Comparison of ENCODE assay signal across 9 mouse cellular contexts in genomic region chr10:79857894-79858293, GRCm38 (mm10). TPM values are rescaled to one million over a fixed set of nuclear protein-coding genes. Genes with fewer than 3 reads are reported as not detected.
DNase-seq lines count a peak whose midpoint lies in the region; ATAC-seq and TF ChIP-seq lines count a peak whose summit lies in the region.
"Had no signal": no experiment of that assay in that cellular context is flagged by ENCODE, and none has a peak within 500 bp of the region (broad histone marks: within the 10 kb centered on the region; RNA-seq: fewer than 3 reads in every experiment).

No protein-coding gene starts in this region.

- no peak for DNase-seq in neural tube, embryonic 11.5 days (ENCODE audit: low spot score)
- DNase-seq in neural tube, embryonic 10.5 days (ENCODE audit: extremely low spot score, low spot score): no peak
- no peak for DNase-seq in liver, embryonic 14.5 days (ENCODE audit: low read depth in 3 of 3, low spot score in 3 of 3)
- DNase-seq in ovary, postnatal 36 days (ENCODE audit: low spot score): no peak
- DNase-seq in adrenal gland, postnatal 14 days: no peak

- H3K27me3 ChIP-seq in erythroblast, embryonic 14.5 days (ENCODE audit: control insufficient read depth): no peaks in the 10 kb centered on the region; the same call in 1 of the 2 replicates
- H3K27me3 ChIP-seq in neural tube, embryonic 11.5 days (ENCODE audit: control insufficient read depth, insufficient read depth, low read length): no peaks in the 10 kb centered on the region
- H3K27me3 ChIP-seq in liver, embryonic 14.5 days (ENCODE audit: control insufficient read depth, insufficient read depth, low read length): no peaks in the 10 kb centered on the region

- peaks cover 59% of the 10 kb centered on the region for H3K4me1 ChIP-seq in erythroblast, embryonic 14.5 days (ENCODE audit: control insufficient read depth)
- peaks cover 32% of the 10 kb centered on the region for H3K4me1 ChIP-seq in neural tube, embryonic 11.5 days (ENCODE audit: control insufficient read depth, insufficient read depth, low read length)
- peaks cover 12 to 32% of the 10 kb centered on the region in 2 experiments for H3K4me1 ChIP-seq in liver, embryonic 14.5 days (replicated peaks; ENCODE audit: control insufficient read depth in 2 of 2, insufficient read depth in 2 of 2, low read length in 1 of 2)

- 87% methylated on average over 2 of the region's 2 CpGs for WGBS in neural tube, embryonic 11.5 days
- 85% methylated on average over 2 of the region's 2 CpGs for WGBS in liver, embryonic 14.5 days (ENCODE audit: insufficient replicate concordance)

- H3K9me3 ChIP-seq in erythroblast, embryonic 14.5 days (ENCODE audit: control insufficient read depth, low read length): no peaks in the 10 kb centered on the region
- no peaks in the 10 kb centered on the region for H3K9me3 ChIP-seq in neural tube, embryonic 11.5 days (ENCODE audit: control insufficient read depth, low read length)
- no peaks in the 10 kb centered on the region for H3K9me3 ChIP-seq in liver, embryonic 14.5 days (ENCODE audit: control insufficient read depth, low read length)

- no peak overlapping the region for H3K27ac ChIP-seq in neural tube, embryonic 11.5 days (ENCODE audit: low read depth, low read length)
- H3K27ac ChIP-seq in liver, embryonic 14.5 days: no peak overlapping the region

- peaks cover 72% of the 10 kb centered on the region for H3K36me3 ChIP-seq in erythroblast, embryonic 14.5 days (ENCODE audit: control insufficient read depth)
- peaks cover 40% of the 10 kb centered on the region for H3K36me3 ChIP-seq in neural tube, embryonic 11.5 days (ENCODE audit: control insufficient read depth, insufficient read depth, low read length)
- H3K36me3 ChIP-seq in liver, embryonic 14.5 days (replicated peaks; ENCODE audit: control insufficient read depth, insufficient read depth, low read depth): peaks cover 64% of the 10 kb centered on the region

- TF ChIP-seq EP300 in liver, embryonic 14.5 days (IDR thresholded peaks at IDR 0.05; ENCODE audit: low read depth): no peak

- no peak overlapping the region for H3K9ac ChIP-seq in neural tube, embryonic 11.5 days (ENCODE audit: low read length)
- no peak overlapping the region for H3K9ac ChIP-seq in liver, embryonic 14.5 days (replicated peaks)

- peak overlapping the region; percentile 82 for H3K4me3 ChIP-seq in erythroblast, embryonic 14.5 days (replicated peaks)
- H3K4me3 ChIP-seq in neural tube, embryonic 11.5 days (ENCODE audit: low read depth, low read length): peak overlapping the region; percentile 99
- no peak overlapping the region for H3K4me3 ChIP-seq in liver, embryonic 14.5 days (ENCODE audit: insufficient read depth in 1 of 2, low read depth in 2 of 2, low read length in 2 of 2)

- H3K4me2 ChIP-seq in neural tube, embryonic 11.5 days (ENCODE audit: low read depth): peak overlapping the region; percentile 94
- H3K4me2 ChIP-seq in liver, embryonic 14.5 days (ENCODE audit: low read depth): peak overlapping the region; percentile 87

- TF ChIP-seq CTCF in liver, embryonic 14.5 days (IDR thresholded peaks at IDR 0.05; ENCODE audit: low read depth): no peak

- ATAC-seq in erythroblast, adult 5-6 weeks (replicated peaks; ENCODE audit: low FRiP score, poor library complexity, severe bottlenecking): no peak
- ATAC-seq in neural tube, embryonic 11.5 days (ENCODE audit: insufficient read depth, low FRiP score, low TSS enrichment): no peak
- ATAC-seq in liver, embryonic 14.5 days (ENCODE audit: insufficient read depth): no peak
- no peak for ATAC-seq in granulocyte monocyte progenitor cell, adult 5-6 weeks (replicated peaks; ENCODE audit: poor library complexity, severe bottlenecking)

RNA-seq across cellular contexts. Expression of gene Ptbp1, which starts 3.7 kb away (rescaled TPM):
- polyA plus RNA-seq in erythroblast, embryonic 14.5 days (2012): 46.1 and 67.9 TPM in 2 replicates
- 45.2 and 66.7 TPM in 2 replicates for total RNA-seq in erythroblast, adult 5-6 weeks (2015; ENCODE audit: low replicate concordance)
- 38.2 and 53.2 TPM in 2 replicates for total RNA-seq in erythroblast, adult 5-6 weeks (2017; ENCODE audit: low replicate concordance)
- 215 and 216 TPM in 2 replicates for polyA plus RNA-seq in neural tube, embryonic 11.5 days (2014; fragmentation: Nextera tagmentation; extraction: Ambion mirVana)
- polyA plus RNA-seq in liver, embryonic 14.5 days (2012; rRNA removed): 118 and 126 TPM in 2 replicates
- polyA plus RNA-seq in liver, embryonic 14.5 days (2014; fragmentation: Nextera tagmentation; extraction: Ambion mirVana): 84.5 and 99.8 TPM in 2 replicates
- 497 and 526 TPM in 2 replicates for total RNA-seq in granulocyte monocyte progenitor cell, adult 5-6 weeks (2014; fragmentation: Nextera tagmentation)
- total RNA-seq in granulocyte monocyte progenitor cell, adult 5-6 weeks (2017): 211 and 216 TPM in 2 replicates
- 291 and 302 TPM in 2 replicates for total RNA-seq in adrenal gland, postnatal 14 days (2021)

RNA-seq across cellular contexts. Expression of gene Prtn3, which starts 16.4 kb away (rescaled TPM):
- polyA plus RNA-seq in erythroblast, embryonic 14.5 days (2012): 3.5 TPM in 2 replicates
- total RNA-seq in erythroblast, adult 5-6 weeks (2015; ENCODE audit: low replicate concordance): 420 and 449 TPM in 2 replicates
- total RNA-seq in erythroblast, adult 5-6 weeks (2017; ENCODE audit: low replicate concordance): 114 and 118 TPM in 2 replicates
- polyA plus RNA-seq in neural tube, embryonic 11.5 days (2014; fragmentation: Nextera tagmentation; extraction: Ambion mirVana): 12.5 and 13.7 TPM in 2 replicates
- polyA plus RNA-seq in liver, embryonic 14.5 days (2012; rRNA removed): 133 and 152 TPM in 2 replicates
- 86.8 and 132 TPM in 2 replicates for polyA plus RNA-seq in liver, embryonic 14.5 days (2014; fragmentation: Nextera tagmentation; extraction: Ambion mirVana)
- 2,258 and 3,780 TPM in 2 replicates for total RNA-seq in granulocyte monocyte progenitor cell, adult 5-6 weeks (2014; fragmentation: Nextera tagmentation)
- total RNA-seq in granulocyte monocyte progenitor cell, adult 5-6 weeks (2017): 1,097 and 1,536 TPM in 2 replicates
- total RNA-seq in adrenal gland, postnatal 14 days (2021): 1.0 TPM in 1 of 2 replicates, not detected in the other
- total RNA-seq: neutrophil, adult 5-6 weeks had no signal

RNA-seq across cellular contexts. Expression of gene Plppr3, which starts 16.5 kb away (rescaled TPM):
- 0.06 and 0.11 TPM in 2 replicates for polyA plus RNA-seq in erythroblast, embryonic 14.5 days (2012)
- 2.1 and 3.1 TPM in 2 replicates for total RNA-seq in erythroblast, adult 5-6 weeks (2015; ENCODE audit: low replicate concordance)
- 4.9 and 6.8 TPM in 2 replicates for total RNA-seq in erythroblast, adult 5-6 weeks (2017; ENCODE audit: low replicate concordance)
- polyA plus RNA-seq in neural tube, embryonic 11.5 days (2014; fragmentation: Nextera tagmentation; extraction: Ambion mirVana): 142 and 156 TPM in 2 replicates
- polyA plus RNA-seq in liver, embryonic 14.5 days (2012; rRNA removed): 6.7 and 7.0 TPM in 2 replicates
- 2.8 and 3.0 TPM in 2 replicates for polyA plus RNA-seq in liver, embryonic 14.5 days (2014; fragmentation: Nextera tagmentation; extraction: Ambion mirVana)
- 72.1 and 111 TPM in 2 replicates for total RNA-seq in granulocyte monocyte progenitor cell, adult 5-6 weeks (2014; fragmentation: Nextera tagmentation)
- 91.6 and 112 TPM in 2 replicates for total RNA-seq in granulocyte monocyte progenitor cell, adult 5-6 weeks (2017)
- 0.93 and 2.2 TPM in 2 replicates for total RNA-seq in adrenal gland, postnatal 14 days (2021)

RNA-seq across cellular contexts. Expression of gene Elane, which starts 28.2 kb away (rescaled TPM):
- 1.5 and 1.8 TPM in 2 replicates for polyA plus RNA-seq in erythroblast, embryonic 14.5 days (2012)
- 996 and 1,031 TPM in 2 replicates for total RNA-seq in erythroblast, adult 5-6 weeks (2015; ENCODE audit: low replicate concordance)
- total RNA-seq in erythroblast, adult 5-6 weeks (2017; ENCODE audit: low replicate concordance): 253 and 405 TPM in 2 replicates
- 0.66 TPM in 1 of 2 replicates, not detected in the other for polyA plus RNA-seq in neural tube, embryonic 11.5 days (2014; fragmentation: Nextera tagmentation; extraction: Ambion mirVana)
- polyA plus RNA-seq in liver, embryonic 14.5 days (2012; rRNA removed): 52.2 and 61.9 TPM in 2 replicates
- polyA plus RNA-seq in liver, embryonic 14.5 days (2014; fragmentation: Nextera tagmentation; extraction: Ambion mirVana): 116 and 151 TPM in 2 replicates
- total RNA-seq in granulocyte monocyte progenitor cell, adult 5-6 weeks (2014; fragmentation: Nextera tagmentation): 5,751 and 6,009 TPM in 2 replicates
- 2,814 and 3,772 TPM in 2 replicates for total RNA-seq in granulocyte monocyte progenitor cell, adult 5-6 weeks (2017)
- total RNA-seq in adrenal gland, postnatal 14 days (2021): 0.70 TPM in 1 of 2 replicates, not detected in the other
- total RNA-seq: neutrophil, adult 5-6 weeks had no signal

RNA-seq across cellular contexts. Expression of gene Cfd, which starts 32.8 kb away (rescaled TPM):
- not detected in 2 replicates for polyA plus RNA-seq in erythroblast, embryonic 14.5 days (2012)
- total RNA-seq in erythroblast, adult 5-6 weeks (2015; ENCODE audit: low replicate concordance): not detected in 2 replicates
- total RNA-seq in erythroblast, adult 5-6 weeks (2017; ENCODE audit: low replicate concordance): not detected in 2 replicates
- not detected in 2 replicates for polyA plus RNA-seq in neural tube, embryonic 11.5 days (2014; fragmentation: Nextera tagmentation; extraction: Ambion mirVana)
- polyA plus RNA-seq in liver, embryonic 14.5 days (2012; rRNA removed): 0.14 and 0.29 TPM in 2 replicates
- not detected in 2 replicates for polyA plus RNA-seq in liver, embryonic 14.5 days (2014; fragmentation: Nextera tagmentation; extraction: Ambion mirVana)
- 1.6 and 4.5 TPM in 2 replicates for total RNA-seq in granulocyte monocyte progenitor cell, adult 5-6 weeks (2014; fragmentation: Nextera tagmentation)
- not detected in 2 replicates for total RNA-seq in granulocyte monocyte progenitor cell, adult 5-6 weeks (2017)
- 561 and 750 TPM in 2 replicates for total RNA-seq in adrenal gland, postnatal 14 days (2021)
- total RNA-seq: neutrophil, adult 5-6 weeks had no signal

Comparison
In these comparisons a context has a peak if more than half of its experiments do, and no peak if none do; other contexts are left out.
1. H3K4me3 ChIP-seq: peak in erythroblast, embryonic 14.5 days (single experiment) and neural tube, embryonic 11.5 days (single experiment); none in liver, embryonic 14.5 days (0 of 2).
2. RNA of gene Prtn3, which starts 16.4 kb away (total RNA-seq): 1,097 to 3,780 TPM in granulocyte monocyte progenitor cell, adult 5-6 weeks and 114 to 449 TPM in erythroblast, adult 5-6 weeks; 1.0 TPM in adrenal gland, postnatal 14 days; every median in the first group is over 10 times any median in the second.
3. RNA of gene Plppr3, which starts 16.5 kb away (total RNA-seq): 72.1 to 112 TPM in granulocyte monocyte progenitor cell, adult 5-6 weeks; 2.1 to 6.8 TPM in erythroblast, adult 5-6 weeks and 0.93 to 2.2 TPM in adrenal gland, postnatal 14 days; every median in the first group is over 4 times any median in the second.